Mouse (Mus musculus) layer of hippocampus, adult 2 months (tissue): Measurements from ENCODE around the gene Cst7. TPM values are rescaled to one million over a fixed set of nuclear protein-coding genes. Genes with fewer than 3 reads are reported as not detected.

ENCODE experiments used
- DNase-seq, 2 experiments: peaks; one replicate each; pipeline ENCODE4 v3.0.0; 2022; ENCODE audit warnings: low spot score in 2 of 2
- H3K27ac ChIP-seq: fragments of 200-600 bp; 2 replicates; pipeline ENCODE4 v1.8.1; 2022
- H3K4me3 ChIP-seq: fragments of 200-600 bp; 2 replicates; pipeline ENCODE4 v1.8.1; 2022; ENCODE audit warnings: mild to moderate bottlenecking
- CTCF ChIP-seq: fragments of 200-600 bp; conservative IDR thresholded peaks from 2 replicates; pipeline ENCODE4 v1.8.1; 2022; ENCODE audit warnings: antibody characterized with exemption, mild to moderate bottlenecking, moderate library complexity
- total RNA-seq, 2 experiments: library from RNA; stranded (reverse); gene quantifications; 2 replicates each; pipeline ENCODE4 v1.2.3; 2021

Cst7 gene
- total RNA-seq, 2 experiments from 2014 or later: 0.38 TPM; not detected in 1

DNA sequence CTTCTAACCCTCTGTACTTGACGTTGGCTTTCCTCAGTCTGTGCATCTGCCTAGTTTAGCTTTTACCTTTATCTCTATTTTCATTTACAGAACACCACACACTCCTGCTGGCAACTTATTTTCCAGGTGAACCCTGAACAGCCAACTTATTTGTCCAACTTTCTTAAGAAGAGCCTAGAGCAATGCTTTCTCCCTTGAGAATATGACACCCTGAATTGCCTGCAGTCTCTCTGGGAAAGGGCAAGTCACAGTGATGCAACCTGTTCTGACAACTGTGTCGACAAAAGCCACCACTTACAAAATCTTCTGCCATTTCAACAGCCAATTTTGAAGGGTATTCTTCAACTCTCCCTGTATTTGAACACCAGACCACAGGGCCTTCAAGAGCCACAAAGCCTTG, 34.6 kb downstream of the Cst7 start:
- no peak overlapping the region for H3K4me3 ChIP-seq

DNA sequence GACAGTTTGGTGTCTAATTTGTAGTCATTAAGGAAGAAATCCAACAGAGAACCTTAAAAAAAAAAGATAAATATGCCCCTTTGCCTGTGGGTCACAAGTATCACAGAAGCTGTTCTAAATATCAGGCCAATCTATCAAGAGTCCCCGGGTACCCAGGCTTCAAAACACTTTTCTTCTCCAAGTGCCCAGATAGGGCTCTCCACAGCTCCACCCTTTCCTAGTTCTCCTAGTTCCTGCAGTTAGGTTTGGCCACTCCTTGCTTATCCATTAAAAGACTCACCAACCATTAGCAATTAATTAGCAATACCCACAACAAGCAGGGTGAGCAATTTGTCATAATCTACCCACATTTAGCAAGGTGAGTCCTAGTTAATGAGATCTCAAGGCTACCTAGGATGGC, 36.9 kb downstream of the Cst7 start:
- Histone ChIP-seq H3K4me3 (peak overlapping the region; percentile 72), H3K27ac (no peak overlapping the region)
- no peak for TF ChIP-seq CTCF
- DNase-seq: no peak

More for the DNA sequence above, 34.6 kb downstream of the Cst7 start:
- H3K27ac ChIP-seq: no peak overlapping the region
- TF ChIP-seq CTCF: no peak
- no peak for DNase-seq

DNA sequence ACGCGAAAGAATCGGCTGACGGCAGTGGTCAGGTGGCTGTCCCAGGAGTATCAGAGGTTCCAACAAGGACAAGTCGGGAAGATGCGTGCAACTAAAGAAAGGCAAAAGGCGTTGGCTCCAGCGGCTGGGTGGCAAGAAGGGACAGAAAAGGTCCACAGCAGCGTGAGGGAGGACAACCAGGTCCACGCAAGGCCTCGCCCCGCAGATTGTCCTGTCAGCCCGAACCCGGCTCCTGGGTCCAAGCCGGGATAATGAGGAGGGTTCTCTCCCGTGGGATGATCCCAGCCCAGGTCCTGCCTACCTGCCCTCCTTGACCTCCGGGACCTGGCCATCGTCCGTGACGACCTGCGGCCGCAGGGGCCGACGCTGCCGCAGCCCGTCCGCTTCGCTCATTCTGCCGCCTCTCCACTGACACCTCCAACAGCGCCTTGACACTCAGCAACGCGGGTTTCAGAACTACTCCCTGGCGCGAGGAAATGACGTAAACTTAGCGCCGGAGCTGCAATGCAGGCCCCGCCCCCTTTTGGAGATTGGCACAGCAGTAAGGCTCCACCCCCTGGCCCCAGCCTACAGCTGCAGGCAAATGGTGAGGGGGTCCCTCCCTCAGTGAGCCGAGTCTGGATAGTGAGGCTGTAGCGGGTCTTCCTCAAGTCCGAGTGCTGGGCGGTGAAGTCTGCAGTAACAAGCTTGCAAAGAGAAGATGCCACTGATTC, 38.0 kb downstream of the Cst7 start, which contains the start of gene Apmap:
Gene Apmap (minus strand): TSS at position 481 of the 713 bp plus-strand sequence.
- peak within 1 kb of the TSS; percentile 88 for H3K27ac ChIP-seq
- H3K4me3 ChIP-seq: peak within 1 kb of the TSS; percentile 72
- DNase-seq: peak; percentile 97 to 99
- peak; percentile 52 for TF ChIP-seq CTCF

DNA sequence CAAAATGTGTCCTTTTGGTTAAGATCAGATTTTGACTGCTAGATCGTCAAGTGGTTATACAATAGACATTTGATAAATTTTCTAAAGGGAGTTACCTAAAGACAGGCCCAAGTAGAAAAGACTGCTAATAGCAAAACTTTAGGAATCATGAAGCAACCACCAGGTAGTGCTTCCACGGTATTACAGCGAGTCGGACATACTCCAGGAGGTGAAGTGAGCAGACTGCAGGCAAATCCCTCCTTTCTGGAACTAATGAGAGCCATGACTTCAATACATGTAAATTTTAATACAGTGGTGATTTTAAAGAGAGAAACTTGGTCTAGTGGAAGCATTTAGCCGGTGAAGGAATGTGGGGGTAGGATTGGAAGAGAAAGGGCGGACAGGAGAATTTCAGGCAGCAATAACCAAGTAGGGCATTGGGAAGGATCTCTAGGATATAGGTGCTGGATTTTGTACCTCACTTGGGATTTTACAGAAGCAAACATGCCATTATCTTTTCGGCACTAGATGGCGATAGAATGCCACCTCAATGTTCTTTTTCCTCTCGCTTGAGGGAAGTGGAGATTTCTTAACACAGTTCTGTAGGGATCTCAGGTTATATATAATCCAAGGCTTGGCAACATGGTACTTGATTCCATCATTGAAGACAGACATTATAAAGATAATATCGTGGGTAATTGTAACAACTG, 38.8 kb downstream of the Cst7 start:
- H3K27ac ChIP-seq: peak overlapping the region; percentile 88
- TF ChIP-seq CTCF: peak; percentile 95
- peak overlapping the region; percentile 72 for H3K4me3 ChIP-seq
- peak; percentile 73 to 81 for DNase-seq

DNA sequence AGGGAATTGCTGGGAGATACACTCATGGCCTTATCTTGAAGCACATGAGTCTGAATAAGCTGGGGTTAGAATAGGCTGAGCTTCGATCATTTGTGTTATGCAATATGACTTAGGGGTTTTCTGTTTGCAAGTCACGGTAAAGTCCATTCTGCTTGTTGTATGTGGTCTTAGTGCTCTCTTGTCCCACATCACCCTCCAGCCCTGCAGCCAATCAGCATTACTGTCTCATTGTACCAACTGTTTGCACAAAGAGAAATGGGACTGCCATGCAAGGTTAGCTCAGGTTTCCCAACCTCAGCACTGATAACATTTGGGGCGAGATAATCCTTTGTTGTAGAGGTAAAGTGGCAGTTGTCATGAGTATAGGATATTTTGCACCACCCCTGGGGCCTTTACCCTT, 39.9 kb downstream of the Cst7 start:
- no peak for TF ChIP-seq CTCF
- no peak overlapping the region for H3K27ac ChIP-seq
- DNase-seq: no peak
- H3K4me3 ChIP-seq: no peak overlapping the region

DNA sequence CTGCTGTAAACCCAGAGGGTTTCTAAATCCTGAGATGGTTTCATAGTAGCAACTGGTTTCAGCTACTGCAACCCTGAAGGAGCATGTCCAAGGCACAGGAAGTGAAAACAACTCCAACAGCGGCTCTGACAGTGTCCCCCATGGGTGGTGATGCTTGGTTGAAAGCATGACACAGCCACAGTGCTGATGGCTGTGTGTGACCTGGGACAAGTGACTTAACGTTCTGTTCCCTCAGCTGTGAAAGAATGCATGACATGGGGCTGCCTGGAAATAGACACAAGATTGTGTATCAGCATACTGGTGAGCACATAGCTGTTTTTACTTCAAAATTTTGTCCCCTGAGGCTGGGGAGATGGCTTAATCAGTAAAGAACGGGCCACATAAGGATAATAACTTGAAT, 51.5 kb downstream of the Cst7 start:
- TF ChIP-seq CTCF: no peak
- Histone ChIP-seq H3K4me3 (no peak overlapping the region), H3K27ac (no peak overlapping the region)
- DNase-seq: no peak

DNA sequence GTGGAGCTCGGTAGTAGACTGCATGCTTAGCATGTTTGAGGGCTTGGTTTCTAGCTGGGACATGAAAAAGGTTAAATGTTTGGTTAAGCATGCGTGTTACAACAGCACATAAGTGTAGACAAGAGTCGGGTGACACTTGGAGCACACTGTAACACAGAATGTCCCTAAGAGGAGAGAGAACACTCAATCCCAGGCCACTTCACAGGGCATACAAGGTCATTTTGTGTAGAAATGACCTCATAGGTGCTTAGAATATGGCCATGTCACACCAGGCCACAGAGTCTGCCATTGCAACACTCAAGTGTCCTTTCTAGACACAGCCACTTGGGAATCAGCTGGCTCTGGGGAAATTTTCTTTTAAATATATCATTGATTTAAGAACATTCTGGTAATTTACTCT, 53.7 kb downstream of the Cst7 start:
- Histone ChIP-seq H3K27ac (no peak overlapping the region), H3K4me3 (no peak overlapping the region)
- TF ChIP-seq CTCF: no peak
- no peak for DNase-seq

DNA sequence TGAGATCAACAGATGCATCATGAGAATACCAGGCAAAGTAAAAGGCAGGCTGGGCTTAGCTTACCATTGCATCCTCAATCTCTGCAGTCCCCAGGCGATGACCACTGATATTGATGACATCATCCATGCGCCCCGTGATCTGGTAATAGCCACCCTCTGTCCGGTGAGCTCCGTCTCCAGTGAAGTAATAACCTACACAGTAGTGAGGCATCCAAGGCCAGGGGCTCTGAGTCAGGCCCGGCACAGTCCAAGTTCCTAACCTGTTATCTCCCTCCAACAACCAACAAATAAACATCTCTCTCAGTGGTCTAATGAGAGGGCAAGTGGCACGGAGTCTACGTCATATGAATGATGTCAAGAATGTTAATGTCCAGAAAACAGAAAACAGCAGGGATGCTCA, 54.7 kb downstream of the Cst7 start:
- Histone ChIP-seq H3K27ac (no peak overlapping the region), H3K4me3 (no peak overlapping the region)
- no peak for TF ChIP-seq CTCF
- no peak for DNase-seq

DNA sequence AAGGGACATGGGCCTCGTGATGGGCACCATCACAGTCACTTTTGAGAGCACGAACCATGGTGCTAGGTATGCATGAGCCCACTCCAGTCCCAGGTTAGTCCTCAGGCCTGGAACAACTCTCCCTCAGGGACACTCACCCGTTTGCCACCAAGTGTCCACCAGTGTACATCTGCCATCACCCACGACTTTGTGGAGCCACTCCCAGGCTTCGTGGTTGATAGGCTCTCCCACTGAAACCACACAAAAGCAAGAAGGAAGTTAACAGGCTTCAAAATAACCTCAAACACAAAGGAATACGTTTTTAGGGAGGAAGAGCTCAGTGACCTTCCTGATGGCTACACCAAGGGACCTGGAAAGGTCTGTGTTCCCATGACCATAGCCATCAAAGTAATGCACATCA, 56.9 kb downstream of the Cst7 start:
- Histone ChIP-seq H3K4me3 (no peak overlapping the region), H3K27ac (no peak overlapping the region)
- no peak for DNase-seq
- TF ChIP-seq CTCF: no peak

Other genes starting within 250 kb of the Cst7 start
- 1 to 10 TPM; 3.2 to 3.3 TPM for gene Gm10130, start 246.7 kb upstream of the Cst7 start, total RNA-seq
- gene 3300002I08Rik, start 207.7 kb upstream of the Cst7 start, total RNA-seq: 1 to 10 TPM; 8.9 to 9.5 TPM
- gene Zfp442, start 118.9 kb upstream of the Cst7 start, total RNA-seq: 1 to 10 TPM; 8.1 to 9.4 TPM
- under 1 TPM in 1 of 2 experiments, not detected in 1; 0.26 TPM for gene Zfp345, start 85.3 kb upstream of the Cst7 start, total RNA-seq
- gene Apmap, start 38.2 kb downstream of the Cst7 start, total RNA-seq: 10 to 100 TPM; 56.7 to 57.2 TPM
- 10 to 100 TPM; 26.4 to 26.8 TPM for gene Acss1, start 98.1 kb downstream of the Cst7 start, total RNA-seq
- under 1 TPM in 1 of 2 experiments, not detected in 1; 0.12 TPM for gene Vsx1, start 118.9 kb downstream of the Cst7 start, total RNA-seq
- 10 to 100 TPM; 65.5 to 68.9 TPM for gene Entpd6, start 178.6 kb downstream of the Cst7 start, total RNA-seq
- 100 to 1,000 TPM; 203 to 212 TPM for gene Pygb, start 216.3 kb downstream of the Cst7 start, total RNA-seq